Mouse (Mus musculus) lung, postnatal 36 days (tissue): Measurements from ENCODE around the gene Apbb2.
A peak's percentile ranks its signal among the peaks of the same experiment; 100 is the strongest.

Experiments used
- DNase-seq: peaks from one replicate; pipeline ENCODE4 v3.0.0; 2022; ENCODE audit warnings: mixed read lengths

Apbb2 gene

GRCm38 (mm10) chr5:66371131-66371530 lies 247.5 kb downstream of the Apbb2 start:
- DNase-seq, result no peak

GRCm38 (mm10) chr5:66368966-66369365 lies 249.6 kb downstream of the Apbb2 start:
- peak; percentile 58 for DNase-seq

GRCm38 (mm10) chr5:66367641-66368040 lies 250.9 kb downstream of the Apbb2 start:
- no peak for DNase-seq

- no peak for DNase-seq
Measured at GRCm38 (mm10) chr5:66363274-66364261, 255.0 kb downstream of the Apbb2 start.

GRCm38 (mm10) chr5:66360739-66361138 lies 257.8 kb downstream of the Apbb2 start:
- DNase-seq, result no peak

GRCm38 (mm10) chr5:66359742-66360423 lies 258.7 kb downstream of the Apbb2 start:
- DNase-seq, result no peak

- no peak for DNase-seq
Measured at GRCm38 (mm10) chr5:66355147-66355546, 263.4 kb downstream of the Apbb2 start.

- no peak for DNase-seq
Measured at GRCm38 (mm10) chr5:66353876-66354275, 264.7 kb downstream of the Apbb2 start.

GRCm38 (mm10) chr5:66351836-66352390 lies 266.7 kb downstream of the Apbb2 start:
- no peak for DNase-seq

GRCm38 (mm10) chr5:66351064-66351463 lies 267.5 kb downstream of the Apbb2 start:
- peak; percentile 12 for DNase-seq

GRCm38 (mm10) chr5:66350611-66351010 lies 268.0 kb downstream of the Apbb2 start:
- no peak for DNase-seq

- DNase-seq, result no peak
Measured at GRCm38 (mm10) chr5:66348421-66348820, 270.2 kb downstream of the Apbb2 start.

- no peak for DNase-seq
Measured at GRCm38 (mm10) chr5:66346756-66347155, 271.8 kb downstream of the Apbb2 start.

- DNase-seq, result no peak
Measured at GRCm38 (mm10) chr5:66345140-66345539, 273.4 kb downstream of the Apbb2 start.

- no peak for DNase-seq
Measured at GRCm38 (mm10) chr5:66344182-66344581, 274.4 kb downstream of the Apbb2 start.

GRCm38 (mm10) chr5:66342285-66342684 lies 276.3 kb downstream of the Apbb2 start:
- DNase-seq, result no peak

GRCm38 (mm10) chr5:66341848-66342247 lies 276.7 kb downstream of the Apbb2 start:
- DNase-seq, result no peak

- DNase-seq, result no peak
Measured at GRCm38 (mm10) chr5:66340356-66341102, 278.1 kb downstream of the Apbb2 start.

GRCm38 (mm10) chr5:66338583-66338982 lies 280.0 kb downstream of the Apbb2 start:
- DNase-seq, result peak; percentile 24

- DNase-seq, result peak; percentile 81
Measured at GRCm38 (mm10) chr5:66337969-66338345, 280.6 kb downstream of the Apbb2 start.

GRCm38 (mm10) chr5:66337025-66337968 lies 281.3 kb downstream of the Apbb2 start:
- peak; percentile 57 for DNase-seq

GRCm38 (mm10) chr5:66330806-66331205 lies 287.8 kb downstream of the Apbb2 start:
- no peak for DNase-seq
